Mouse (Mus musculus) testis, adult 2 months (tissue): ENCODE measurements around the gene Kcnj4.
A peak's percentile ranks its signal among the peaks of the same experiment; 100 is the strongest.

Source experiments
- CTCF ChIP-seq: fragments of 200-500 bp; IDR thresholded peaks from 2 replicates; pipeline ENCODE4 v1.5.1; 2012; ENCODE audit warnings: low read depth, mild to moderate bottlenecking, inconsistent platforms, low read length, moderate library complexity; ENCODE audit not compliant: control insufficient read depth, insufficient read depth, insufficient replicate concordance
- POLR2A ChIP-seq: fragments of 200-500 bp; IDR thresholded peaks from 2 replicates; pipeline ENCODE4 v1.6.1; 2012; ENCODE audit warnings: low read depth, mild to moderate bottlenecking, inconsistent platforms, low read length, moderate library complexity; ENCODE audit not compliant: control insufficient read depth

GRCm38 (mm10) chr15:79473042-79473441 is 32.0 kb downstream of the Kcnj4 start:
- TF ChIP-seq CTCF (peak; percentile 60; the same call in 1 of the 2 replicates), POLR2A (no peak)
